Mouse (Mus musculus): ENCODE results near the gene Uncx.
A peak's percentile ranks its signal among the peaks of the same experiment; 100 is the strongest.
"Not testable (repeated sequence)": the region's sequence is repeated elsewhere in the genome, so short reads cannot be mapped to it uniquely, and the experiment has no call there.

Gene Uncx

GRCm38 (mm10) chr5:139565462-139565861 is 22.2 kb downstream of the Uncx start:
- no peak for DNase-seq

- no peak for DNase-seq
Measured at GRCm38 (mm10) chr5:139566640-139567399, 23.5 kb downstream of the Uncx start.

- DNase-seq: no peak
Measured at GRCm38 (mm10) chr5:139568079-139568478, 24.8 kb downstream of the Uncx start.

- no peak for DNase-seq
Measured at GRCm38 (mm10) chr5:139572526-139572925, 29.2 kb downstream of the Uncx start.

- no peak for DNase-seq
Measured at GRCm38 (mm10) chr5:139573606-139574311, 30.5 kb downstream of the Uncx start.

- no peak for DNase-seq
Measured at GRCm38 (mm10) chr5:139575054-139575453, 31.8 kb downstream of the Uncx start.

- no peak for DNase-seq
Measured at GRCm38 (mm10) chr5:139580171-139580743, 37.0 kb downstream of the Uncx start.

- no peak for DNase-seq
Measured at GRCm38 (mm10) chr5:139581308-139581868, 38.1 kb downstream of the Uncx start.

- no peak for DNase-seq
Measured at GRCm38 (mm10) chr5:139584971-139585747, 41.9 kb downstream of the Uncx start.

GRCm38 (mm10) chr5:139585748-139586060 is 42.4 kb downstream of the Uncx start:
- no peak for DNase-seq

- not testable (repeated sequence) for DNase-seq
Measured at GRCm38 (mm10) chr5:139587459-139587858, 44.2 kb downstream of the Uncx start.

- not testable (repeated sequence) for DNase-seq
Measured at GRCm38 (mm10) chr5:139590682-139591360, 47.5 kb downstream of the Uncx start.

- DNase-seq: no peak
Measured at GRCm38 (mm10) chr5:139592011-139592410, 48.7 kb downstream of the Uncx start.

GRCm38 (mm10) chr5:139592850-139593249 is 49.6 kb downstream of the Uncx start:
- no peak for DNase-seq

GRCm38 (mm10) chr5:139593746-139594145 is 50.5 kb downstream of the Uncx start:
- DNase-seq: no peak

GRCm38 (mm10) chr5:139595001-139595400 is 51.7 kb downstream of the Uncx start:
- DNase-seq: peak; percentile 62
